Mouse (Mus musculus): Measurements from ENCODE around the gene Lingo1.

DNA sequence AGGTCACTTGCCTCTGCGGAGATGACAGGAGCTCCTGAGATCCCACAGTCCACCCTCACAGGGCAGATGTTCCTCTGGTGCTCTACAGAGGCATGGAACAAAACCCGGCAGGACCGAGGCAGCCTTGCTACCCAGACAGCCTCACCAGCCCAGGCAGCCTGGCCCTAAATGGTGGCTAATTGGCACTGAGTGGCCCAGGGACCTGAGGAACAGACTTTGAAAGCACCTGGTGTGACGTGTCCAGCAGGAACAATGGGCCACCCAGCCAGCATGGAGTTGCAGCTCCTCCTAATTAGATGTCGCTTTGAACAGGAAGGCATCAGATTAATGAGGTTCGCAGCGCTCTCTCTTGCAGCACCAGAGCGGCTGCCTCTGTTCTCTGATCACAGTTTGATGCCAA, 95.4 kb downstream of the Lingo1 start:
- no peak for TF ChIP-seq POLR2A (IDR thresholded peaks at IDR 0.05; ENCODE audit: insufficient read depth, low read length)
- TF ChIP-seq CTCF (IDR thresholded peaks at IDR 0.05; ENCODE audit: low read depth, low read length), result no peak
